Mouse (Mus musculus) heart, embryonic 10.5 days (tissue): ENCODE data around the gene 2010300C02Rik. TPM values are rescaled to one million over a fixed set of nuclear protein-coding genes. Genes with fewer than 3 reads are reported as not detected.
"Not testable (repeated sequence)": the region's sequence is repeated elsewhere in the genome, so short reads cannot be mapped to it uniquely, and the experiment has no call there.

Source experiments
- DNase-seq: peaks from one replicate; pipeline ENCODE4 v3.0.0-alpha.2; 2017; ENCODE audit warnings: low spot score
- H3K27ac ChIP-seq: fragments of 300-500 bp; sonication (generic); 2 replicates; pipeline ENCODE4 v1.5.1; 2016; ENCODE audit warnings: mild to moderate bottlenecking
- H3K27me3 ChIP-seq: fragments of 300-500 bp; sonication (generic); 2 replicates; pipeline ENCODE4 v1.6.1; 2016; ENCODE audit warnings: mild to moderate bottlenecking; ENCODE audit not compliant: poor library complexity, insufficient read depth, severe bottlenecking
- H3K36me3 ChIP-seq: fragments of 300-500 bp; sonication (generic); 2 replicates; pipeline ENCODE4 v1.6.1; 2016; ENCODE audit warnings: mild to moderate bottlenecking, moderate library complexity
- H3K4me1 ChIP-seq: fragments of 300-500 bp; sonication (generic); 2 replicates; pipeline ENCODE4 v1.6.1; 2016; ENCODE audit warnings: mild to moderate bottlenecking
- H3K4me3 ChIP-seq: fragments of 300-500 bp; sonication (generic); 2 replicates; pipeline ENCODE4 v1.5.1; 2016; ENCODE audit warnings: mild to moderate bottlenecking, moderate library complexity
- H3K9me3 ChIP-seq: fragments of 300-500 bp; sonication (generic); 2 replicates; pipeline ENCODE4 v1.6.1; 2016; ENCODE audit warnings: mild to moderate bottlenecking, moderate library complexity
- WGBS: fragments of 180-500 bp; shearing (Covaris S2); methylation state at CpG from one replicate; pipeline ENCODE4 v1.1.7; 2016; 5-methylcytosine and 5-hydroxymethylcytosine counted together
- polyA plus RNA-seq: library from polyadenylated mRNA; unstranded; fragments of >200 nt; fragmentation: Nextera tagmentation; extraction: Ambion mirVana; gene quantifications from 2 replicates; pipeline ENCODE4 v1.2.1, GENCODE M21; 2016

Gene 2010300C02Rik
- polyA plus RNA-seq, 1 experiment from 2014 or later, result 2.5 TPM

DNA sequence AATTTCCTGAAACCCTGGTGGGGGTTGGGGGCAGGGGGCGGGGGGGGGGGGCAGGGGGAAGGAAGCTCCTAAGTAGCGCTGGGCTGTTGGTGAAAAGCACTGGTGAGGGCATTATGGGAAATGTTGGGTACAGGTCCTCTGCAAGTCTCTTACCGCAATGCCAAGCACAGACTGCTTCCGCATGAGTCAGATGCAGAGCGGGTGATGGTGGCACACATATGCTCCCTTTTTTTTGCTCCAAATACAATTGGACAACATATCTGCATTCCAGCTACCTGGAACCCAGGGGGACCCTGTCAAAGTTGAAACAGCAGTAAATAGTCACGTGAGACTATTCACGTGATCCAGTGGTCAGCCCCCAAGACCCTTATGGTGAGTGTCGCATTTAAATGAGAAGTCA is 7.3 kb upstream of the 2010300C02Rik start:
- no peak overlapping the region for H3K4me3 ChIP-seq
- H3K36me3 ChIP-seq, result no peaks in the 10 kb centered on the region
- 79% methylated on average over 8 of the region's 8 CpGs for WGBS

DNA sequence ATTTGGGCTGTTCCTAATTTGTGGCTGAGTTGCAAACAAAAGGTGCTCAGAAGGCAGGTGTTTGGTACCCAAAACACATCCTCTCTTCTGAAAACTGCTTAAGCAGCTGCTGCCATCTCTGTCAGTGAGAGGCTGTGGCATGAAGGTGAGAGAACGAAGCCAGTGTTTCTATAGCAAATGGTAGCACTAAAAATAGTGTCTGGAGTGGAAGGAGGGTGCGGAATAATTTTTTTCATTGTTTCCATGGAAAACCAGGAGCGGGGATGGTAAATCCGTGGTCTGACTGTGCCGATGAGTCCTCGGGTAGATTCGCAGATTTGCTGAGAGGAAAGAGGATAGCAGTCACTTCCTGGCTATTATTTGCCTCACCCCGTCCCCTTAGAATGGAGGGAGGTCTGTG is 6.5 kb upstream of the 2010300C02Rik start:
- WGBS, result 62% methylated on average over 8 of the region's 8 CpGs
- Histone ChIP-seq H3K27me3 (no peaks in the 10 kb centered on the region; the same call in 1 of the 2 replicates), H3K9me3 (no peaks in the 10 kb centered on the region), H3K4me3 (no peak overlapping the region), H3K27ac (no peak overlapping the region), H3K36me3 (no peaks in the 10 kb centered on the region), H3K4me1 (no peaks in the 10 kb centered on the region)
- no peak for DNase-seq

More for the DNA sequence above, 7.3 kb upstream of the 2010300C02Rik start:
- Histone ChIP-seq H3K4me1 (no peaks in the 10 kb centered on the region), H3K9me3 (no peaks in the 10 kb centered on the region), H3K27ac (no peak overlapping the region), H3K27me3 (no peaks in the 10 kb centered on the region)
- no peak for DNase-seq

DNA sequence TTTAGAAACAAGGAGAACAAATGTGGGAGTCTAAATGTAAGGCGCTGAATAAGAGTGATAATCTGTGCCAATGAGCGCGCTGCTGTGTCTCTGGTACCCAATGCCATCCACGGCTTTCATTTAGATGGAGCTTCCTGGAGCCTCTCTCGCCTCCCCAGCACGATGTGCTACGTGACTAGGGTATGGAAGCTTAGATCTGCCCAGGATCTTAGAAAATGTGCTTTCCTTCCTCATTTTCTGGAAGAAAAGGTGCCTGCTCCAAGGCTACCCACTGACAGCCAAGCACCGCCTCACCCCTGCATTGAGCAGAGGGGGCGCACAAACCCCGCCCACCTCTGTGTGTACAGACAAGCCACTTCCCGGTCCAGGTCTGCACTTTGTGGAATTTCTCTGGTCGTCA is 6.0 kb upstream of the 2010300C02Rik start:
- WGBS, result 71% methylated on average over 12 of the region's 12 CpGs
- Histone ChIP-seq H3K27me3 (peaks cover 3% of the 10 kb centered on the region), H3K4me3 (no peak overlapping the region), H3K9me3 (no peaks in the 10 kb centered on the region), H3K36me3 (no peaks in the 10 kb centered on the region), H3K27ac (no peak overlapping the region), H3K4me1 (no peaks in the 10 kb centered on the region)
- DNase-seq, result no peak

DNA sequence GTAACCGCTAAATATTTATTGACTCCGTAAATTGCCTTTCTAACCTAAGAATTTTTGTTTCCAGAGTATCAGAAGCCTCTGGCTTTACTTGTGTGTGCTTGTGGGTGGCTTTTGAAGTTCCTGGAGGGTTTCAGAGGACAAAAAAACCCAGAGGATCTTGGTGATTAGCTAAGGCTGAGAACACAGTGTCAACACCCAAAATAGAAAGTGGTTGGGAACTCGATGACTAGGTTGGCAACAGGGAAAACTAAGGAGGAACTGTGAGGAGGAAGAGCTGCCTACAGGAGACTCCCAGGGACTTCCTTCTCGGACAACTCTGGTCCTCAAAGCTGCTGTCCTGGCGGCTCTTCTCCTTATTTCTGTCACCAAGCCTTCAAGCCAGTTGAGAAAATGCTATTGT is 1.2 kb upstream of the 2010300C02Rik start:
- Histone ChIP-seq H3K9me3 (no peaks in the 10 kb centered on the region), H3K27ac (no peak overlapping the region), H3K36me3 (no peaks in the 10 kb centered on the region), H3K27me3 (peaks cover 33% of the 10 kb centered on the region), H3K4me3 (no peak overlapping the region), H3K4me1 (peaks cover 14% of the 10 kb centered on the region)
- WGBS, result 55% methylated on average over 5 of the region's 5 CpGs
- no peak for DNase-seq

DNA sequence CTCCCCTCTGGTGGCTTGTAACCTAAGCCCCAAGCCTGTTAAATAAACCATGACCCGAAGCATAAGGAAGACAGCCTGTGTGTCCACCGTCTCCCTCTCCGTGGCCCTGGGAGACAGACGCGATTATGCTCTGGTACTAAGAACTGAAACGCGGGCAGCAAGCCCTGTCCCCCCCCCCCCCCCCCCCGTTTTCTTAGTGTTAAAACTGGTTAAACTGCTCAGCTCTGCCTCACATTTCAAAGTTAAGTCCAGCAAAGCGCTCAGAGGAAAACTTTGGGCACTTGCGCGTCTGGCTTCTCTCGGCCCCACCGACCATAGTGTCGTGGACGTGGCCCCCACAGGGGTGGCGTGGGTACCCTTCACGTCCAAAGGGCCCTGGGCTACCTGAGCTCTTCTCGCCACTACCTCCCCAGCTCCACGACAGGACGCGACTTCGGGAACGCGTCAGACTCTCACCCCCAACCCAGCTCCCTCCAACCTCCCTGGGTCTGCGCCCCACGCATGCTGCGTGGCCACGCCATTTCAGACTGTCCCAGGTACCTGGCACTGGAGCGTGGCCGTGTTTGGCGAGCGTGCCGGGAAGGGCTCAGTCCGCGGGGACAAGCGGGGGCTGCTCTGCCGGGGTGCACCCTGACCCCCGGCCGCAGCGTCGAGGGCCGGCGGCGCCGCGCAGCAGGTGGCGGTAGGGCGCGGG is 708 bp downstream of the 2010300C02Rik start:
- Histone ChIP-seq H3K27me3 (peaks cover 36% of the 10 kb centered on the region), H3K4me3 (peak overlapping the region; percentile 74), H3K4me1 (peaks cover 14% of the 10 kb centered on the region), H3K27ac (peak overlapping the region; percentile 75), H3K9me3 (no peaks in the 10 kb centered on the region), H3K36me3 (no peaks in the 10 kb centered on the region)
- 4% methylated on average over 49 of the region's 49 CpGs for WGBS
- DNase-seq, result no peak

DNA sequence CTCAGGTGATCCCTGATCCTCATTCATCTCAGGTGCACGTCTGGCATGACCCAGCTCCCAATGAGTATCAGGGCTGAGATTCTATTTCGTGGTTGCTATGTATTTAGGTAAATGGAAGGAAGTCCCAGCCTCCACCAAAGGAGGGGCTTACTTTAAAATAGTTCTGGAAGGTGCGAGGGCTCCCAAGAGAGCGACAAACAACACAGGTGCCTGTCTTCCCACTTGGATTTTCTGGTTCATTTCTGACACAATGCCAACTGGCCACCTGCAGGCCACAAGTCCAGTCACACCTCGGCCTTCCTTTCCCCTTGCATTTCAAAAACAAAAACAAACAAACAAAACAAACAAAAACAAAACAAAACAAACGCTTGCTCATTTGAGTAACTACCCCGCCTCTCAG is 1.4 kb downstream of the 2010300C02Rik start:
- DNase-seq, result no peak
- Histone ChIP-seq H3K9me3 (no peaks in the 10 kb centered on the region), H3K4me3 (no peak overlapping the region), H3K36me3 (no peaks in the 10 kb centered on the region), H3K27me3 (peaks cover 36% of the 10 kb centered on the region), H3K27ac (no peak overlapping the region), H3K4me1 (peaks cover 14% of the 10 kb centered on the region)
- 58% methylated on average over 7 of the region's 7 CpGs for WGBS

DNA sequence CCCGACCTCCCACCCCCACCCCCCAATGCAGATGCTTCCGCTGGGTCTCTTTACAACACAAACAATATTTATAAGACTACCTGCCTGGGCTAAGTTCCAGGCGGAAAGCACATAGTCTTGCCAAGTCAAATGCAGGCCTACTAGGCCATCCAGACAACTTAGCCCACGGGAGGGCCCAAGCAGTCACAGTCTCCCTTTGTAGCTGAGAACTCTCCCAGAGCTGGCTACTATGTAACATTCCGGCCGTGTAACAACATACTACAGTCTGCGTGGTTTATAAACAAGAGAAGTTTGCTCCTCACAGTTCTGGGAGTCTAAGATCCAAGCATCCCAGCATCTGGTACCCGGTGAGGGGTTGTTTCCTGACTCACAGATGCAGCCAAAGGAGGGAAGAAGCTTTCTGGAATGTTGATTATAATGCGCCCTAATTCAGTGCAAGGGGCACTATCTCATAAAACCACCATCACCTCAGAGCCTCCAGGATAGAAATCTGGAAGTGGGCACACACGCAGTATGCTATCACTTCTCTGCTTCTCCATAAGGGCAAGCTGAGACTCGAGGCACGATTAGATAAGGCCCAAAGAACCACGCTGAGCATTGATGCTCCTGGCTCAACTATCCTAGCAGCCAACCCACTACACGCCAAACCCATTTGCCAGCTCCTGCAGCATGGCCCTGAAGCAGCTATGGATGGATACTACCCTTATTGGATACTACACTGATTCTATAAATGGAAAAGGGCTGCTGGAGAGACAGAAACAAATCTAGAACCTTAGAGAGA is 2.3 kb downstream of the 2010300C02Rik start:
- H3K27me3 ChIP-seq, result peaks cover 36% of the 10 kb centered on the region
- no peaks in the 10 kb centered on the region for H3K9me3 ChIP-seq
- H3K4me1 ChIP-seq, result peaks cover 14% of the 10 kb centered on the region
- WGBS, result 71% methylated on average over 14 of the region's 14 CpGs
- H3K27ac ChIP-seq, result no peak overlapping the region
- DNase-seq, result no peak
- H3K36me3 ChIP-seq, result no peaks in the 10 kb centered on the region
- H3K4me3 ChIP-seq, result no peak overlapping the region

DNA sequence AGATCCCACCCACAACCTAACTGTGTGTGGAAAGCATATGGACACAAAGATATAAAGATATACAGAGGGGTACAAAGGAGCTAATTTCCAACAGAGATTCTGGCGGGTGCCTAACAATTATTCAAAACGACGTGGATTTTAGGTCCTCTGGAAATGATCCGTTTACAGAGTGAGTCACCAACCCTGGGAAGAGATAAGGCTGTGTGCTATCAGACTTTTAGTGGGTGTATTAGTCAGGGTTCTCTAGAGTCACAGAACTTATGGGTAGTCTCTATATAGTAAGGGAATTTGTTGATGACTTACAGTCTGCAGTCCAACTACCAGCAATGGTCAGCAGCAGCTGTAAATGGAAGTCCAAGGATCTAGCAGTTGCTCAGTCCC is 7.5 kb downstream of the 2010300C02Rik start:
- H3K27ac ChIP-seq, H3K27me3 ChIP-seq, DNase-seq, H3K4me1 ChIP-seq, H3K36me3 ChIP-seq, H3K4me3 ChIP-seq, H3K9me3 ChIP-seq: not testable (repeated sequence)
- 51% methylated on average over 4 of the region's 4 CpGs for WGBS

DNA sequence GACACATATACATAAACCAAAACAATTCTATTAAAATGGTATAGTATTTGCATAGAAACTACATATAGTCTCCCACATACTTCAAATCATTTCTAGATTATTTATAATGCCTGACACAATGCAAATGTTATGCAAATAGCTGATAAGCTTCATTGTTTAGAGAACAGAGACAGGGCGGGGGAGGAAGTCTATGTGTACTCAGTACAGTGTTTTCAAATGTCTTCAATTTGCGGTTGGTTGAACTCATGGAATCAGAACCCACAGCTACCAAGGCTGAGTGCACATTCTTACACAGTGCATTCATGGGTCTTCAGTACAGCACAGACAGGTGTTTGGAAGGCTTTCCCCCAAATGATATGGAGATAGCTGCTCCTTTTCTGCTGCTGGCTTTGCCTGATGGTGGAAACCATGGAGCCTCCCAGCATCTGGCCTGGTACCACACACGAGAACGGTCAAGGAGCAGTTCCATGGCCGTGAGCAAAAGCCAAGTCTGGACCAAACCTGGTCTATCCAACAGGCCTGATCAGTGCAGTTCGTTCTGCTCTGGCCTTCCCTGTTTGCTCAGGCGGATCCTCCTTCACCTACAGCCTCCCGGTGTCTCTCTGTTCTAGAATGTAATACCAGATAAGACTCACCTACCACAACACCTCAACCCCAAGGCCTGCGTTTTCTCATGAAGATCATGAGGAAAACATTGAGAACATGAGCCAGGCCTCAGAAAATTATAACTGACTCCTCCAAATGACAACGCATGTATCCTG is 8.1 kb downstream of the 2010300C02Rik start:
- no peaks in the 10 kb centered on the region for H3K4me1 ChIP-seq
- H3K9me3 ChIP-seq, result no peaks in the 10 kb centered on the region
- WGBS, result 84% methylated on average over 10 of the region's 10 CpGs
- no peak for DNase-seq
- peaks cover 5% of the 10 kb centered on the region for H3K27me3 ChIP-seq
- no peaks in the 10 kb centered on the region for H3K36me3 ChIP-seq
- no peak overlapping the region for H3K4me3 ChIP-seq
- no peak overlapping the region for H3K27ac ChIP-seq

DNA sequence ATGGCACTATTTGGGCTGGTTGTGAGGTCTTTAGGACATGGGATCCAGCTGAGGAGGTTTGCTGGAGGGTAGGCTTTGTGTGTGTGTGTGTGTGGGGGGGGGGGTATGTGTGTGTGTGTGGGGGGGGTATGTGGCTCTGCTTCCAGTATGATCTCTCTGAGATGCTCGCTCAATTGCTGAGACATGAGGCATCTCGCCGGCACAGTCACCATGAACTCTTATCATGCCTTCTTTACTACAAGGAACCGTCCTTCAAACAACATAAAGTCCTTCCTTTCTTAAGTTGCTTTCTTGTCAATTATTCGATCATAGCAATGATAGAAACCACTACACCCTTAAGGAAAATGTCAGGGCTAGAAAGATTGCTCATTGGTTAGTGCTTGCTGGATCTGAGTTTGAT is 8.8 kb downstream of the 2010300C02Rik start:
- Histone ChIP-seq H3K4me1 (no peaks in the 10 kb centered on the region), H3K27me3 (peaks cover 3% of the 10 kb centered on the region), H3K27ac (no peak overlapping the region), H3K9me3 (no peaks in the 10 kb centered on the region), H3K36me3 (no peaks in the 10 kb centered on the region), H3K4me3 (no peak overlapping the region)
- 78% methylated on average over 5 of the region's 5 CpGs for WGBS
- no peak for DNase-seq

DNA sequence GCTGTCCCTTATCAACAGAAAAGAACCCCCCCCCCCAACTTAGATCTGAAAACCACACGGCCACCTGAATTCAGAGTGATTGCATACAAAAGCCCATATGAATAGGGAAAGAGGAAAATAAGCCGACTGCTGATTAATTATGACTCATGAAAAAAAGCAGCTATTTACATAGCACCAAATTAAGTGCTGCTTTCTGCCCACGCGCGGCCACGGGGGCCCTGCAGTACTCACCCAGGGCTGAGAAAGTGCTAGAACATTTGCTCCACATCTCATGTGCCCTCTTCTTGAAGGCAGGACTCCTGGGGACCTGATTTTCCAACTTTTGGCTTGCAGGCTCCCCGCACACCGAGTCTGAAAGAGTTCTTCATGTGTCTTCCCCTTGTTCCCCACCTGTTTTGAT is 10.1 kb downstream of the 2010300C02Rik start:
- H3K36me3 ChIP-seq, result no peaks in the 10 kb centered on the region
- no peak overlapping the region for H3K4me3 ChIP-seq
- no peaks in the 10 kb centered on the region for H3K9me3 ChIP-seq
- WGBS, result 81% methylated on average over 8 of the region's 8 CpGs
- no peaks in the 10 kb centered on the region for H3K4me1 ChIP-seq
- DNase-seq, result no peak
- no peak overlapping the region for H3K27ac ChIP-seq
- H3K27me3 ChIP-seq, result no peaks in the 10 kb centered on the region; the same call in 1 of the 2 replicates

DNA sequence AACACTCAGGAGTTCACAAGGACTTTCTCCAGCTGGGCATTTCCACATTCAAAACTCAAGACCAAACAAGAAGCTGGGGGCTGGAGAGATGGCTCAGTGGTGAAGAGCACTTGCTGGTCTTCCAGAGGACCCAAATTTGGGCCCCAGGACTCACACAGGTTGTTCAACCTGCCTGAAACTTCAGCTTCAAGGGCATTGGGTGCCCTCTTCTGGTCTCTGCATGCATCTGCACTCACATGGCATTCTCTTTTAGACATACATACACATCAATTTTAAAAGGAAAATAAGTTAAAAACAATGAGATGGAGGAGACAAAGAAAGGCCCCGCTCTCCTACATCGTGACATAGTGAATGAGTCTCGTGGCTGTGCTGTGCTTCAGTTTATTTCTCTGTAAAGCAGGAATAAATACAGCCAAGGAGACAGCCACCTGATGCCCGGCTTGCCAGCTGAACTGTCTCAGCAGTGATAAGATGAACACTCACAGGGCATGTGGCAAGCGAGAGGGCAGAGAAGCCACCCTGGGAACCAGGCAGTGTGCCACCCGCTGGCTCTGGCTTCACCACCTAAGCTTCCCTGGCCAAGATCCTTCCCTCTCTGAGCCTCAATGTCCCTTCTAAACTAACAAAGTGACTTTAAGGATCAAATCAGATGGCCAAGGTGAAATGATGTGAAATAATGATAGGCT is 11.5 kb downstream of the 2010300C02Rik start:
- Histone ChIP-seq H3K9me3 (no peaks in the 10 kb centered on the region), H3K27ac (no peak overlapping the region), H3K4me3 (no peak overlapping the region), H3K36me3 (no peaks in the 10 kb centered on the region), H3K4me1 (no peaks in the 10 kb centered on the region), H3K27me3 (no peaks in the 10 kb centered on the region; the same call in 1 of the 2 replicates)
- WGBS, result 85% methylated on average over 6 of the region's 6 CpGs
- no peak for DNase-seq
